Mouse (Mus musculus) frontal cortex, postnatal 25 days (tissue): Measurements from ENCODE around the gene Itgb3.

Experiments
- DNase-seq, 2 experiments: peaks; one replicate each; pipeline ENCODE4 v3.0.0; 2022; ENCODE audit warnings: low spot score in 2 of 2

Itgb3 gene

DNA sequence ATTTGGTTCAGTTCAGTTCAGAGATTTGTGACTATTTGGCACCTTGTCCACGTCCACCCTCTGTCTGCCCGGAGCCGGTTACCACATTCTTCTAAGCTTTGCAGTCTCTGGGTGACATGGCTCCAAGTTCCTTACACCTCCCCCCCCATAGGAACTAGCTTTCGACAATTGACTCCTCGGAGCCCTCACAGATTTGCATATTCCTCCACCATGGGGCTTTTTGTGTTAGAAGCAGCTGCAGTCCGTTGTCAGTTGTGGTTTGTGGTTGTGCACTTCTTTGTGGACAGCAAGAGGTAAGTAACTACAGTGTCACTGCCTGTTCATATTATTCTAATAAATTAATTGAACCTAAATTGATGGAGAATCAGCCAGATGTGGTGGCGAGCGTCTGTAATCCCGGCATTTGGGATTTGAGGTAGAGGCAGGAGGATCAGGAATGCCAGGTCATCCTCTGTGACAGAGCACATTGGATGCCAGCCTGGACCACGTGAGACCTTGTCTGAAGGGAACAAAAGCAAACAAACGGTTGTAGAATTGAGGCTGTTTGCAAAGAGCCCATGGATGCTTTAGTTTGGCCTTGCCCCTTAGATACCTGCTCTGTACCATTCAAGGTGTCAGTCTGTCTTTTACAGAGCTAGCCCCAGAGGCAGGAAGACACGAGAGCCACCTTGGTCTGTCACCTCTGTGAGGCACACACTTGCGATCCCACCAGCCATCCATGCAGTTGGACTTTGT lies 25.0 kb upstream of the Itgb3 start:
- no peak for DNase-seq

DNA sequence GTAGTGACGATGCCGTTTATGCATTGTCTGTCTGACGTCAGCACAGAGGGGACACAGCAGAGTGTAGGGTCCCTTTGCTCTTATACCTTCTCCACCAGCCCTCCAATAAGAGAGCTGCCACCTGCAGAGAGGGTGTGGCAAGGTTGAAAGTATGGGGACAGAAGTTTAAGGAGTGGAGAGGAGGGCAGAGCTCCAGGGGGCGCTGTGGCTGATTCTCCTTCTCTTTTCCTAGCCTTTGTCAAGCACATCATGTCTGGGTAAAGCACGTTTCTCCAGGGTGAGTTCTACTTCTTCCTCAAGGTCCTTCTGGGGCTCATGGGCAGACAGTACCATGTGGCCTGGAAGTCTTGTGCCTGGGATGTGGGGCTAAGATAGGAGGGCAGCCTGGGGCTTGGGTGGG lies 22.3 kb upstream of the Itgb3 start:
- no peak for DNase-seq

DNA sequence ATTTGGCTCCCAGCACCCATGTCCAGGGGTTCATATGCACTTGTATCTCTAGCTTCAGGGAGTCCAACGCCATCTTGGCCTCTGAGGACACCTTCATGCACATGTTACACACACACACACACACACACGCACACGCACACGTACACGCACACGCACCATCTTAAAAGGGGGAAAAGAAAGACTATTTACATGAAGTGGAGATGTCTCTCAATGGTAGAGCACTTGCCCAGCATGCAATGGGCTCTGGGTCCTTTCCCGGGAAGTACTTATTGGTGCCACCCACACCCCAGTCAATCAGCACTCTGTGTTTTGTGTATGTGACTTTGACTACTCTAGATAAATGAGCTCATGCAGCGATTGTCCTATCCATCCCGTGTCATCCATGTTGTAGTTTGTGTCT lies 19.9 kb upstream of the Itgb3 start:
- no peak for DNase-seq

GRCm38 (mm10) chr11:104588513-104588912 lies 19.3 kb upstream of the Itgb3 start:
- no peak for DNase-seq

GRCm38 (mm10) chr11:104589570-104589969 lies 18.2 kb upstream of the Itgb3 start:
- no peak for DNase-seq

DNA sequence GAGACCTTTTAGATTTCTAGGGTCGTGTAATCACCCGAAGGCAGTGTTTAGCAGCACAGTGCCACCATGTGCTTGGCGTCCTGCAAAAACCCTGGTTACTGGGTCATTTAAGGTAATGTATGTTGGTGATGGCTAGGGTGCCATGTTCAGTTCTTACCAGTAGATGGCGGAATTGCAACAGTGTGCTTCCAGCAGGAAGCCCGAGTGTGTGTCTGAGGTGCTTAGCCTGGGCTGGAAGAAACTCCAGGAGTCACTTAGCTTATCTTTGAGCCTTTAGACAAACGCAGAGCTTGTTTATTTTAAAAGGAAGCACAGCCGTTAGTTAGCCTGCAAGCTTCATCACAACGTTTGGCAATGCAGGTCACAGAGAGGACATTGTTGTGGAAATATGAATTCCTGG lies 17.7 kb upstream of the Itgb3 start:
- DNase-seq = peak; percentile 67 to 76

DNA sequence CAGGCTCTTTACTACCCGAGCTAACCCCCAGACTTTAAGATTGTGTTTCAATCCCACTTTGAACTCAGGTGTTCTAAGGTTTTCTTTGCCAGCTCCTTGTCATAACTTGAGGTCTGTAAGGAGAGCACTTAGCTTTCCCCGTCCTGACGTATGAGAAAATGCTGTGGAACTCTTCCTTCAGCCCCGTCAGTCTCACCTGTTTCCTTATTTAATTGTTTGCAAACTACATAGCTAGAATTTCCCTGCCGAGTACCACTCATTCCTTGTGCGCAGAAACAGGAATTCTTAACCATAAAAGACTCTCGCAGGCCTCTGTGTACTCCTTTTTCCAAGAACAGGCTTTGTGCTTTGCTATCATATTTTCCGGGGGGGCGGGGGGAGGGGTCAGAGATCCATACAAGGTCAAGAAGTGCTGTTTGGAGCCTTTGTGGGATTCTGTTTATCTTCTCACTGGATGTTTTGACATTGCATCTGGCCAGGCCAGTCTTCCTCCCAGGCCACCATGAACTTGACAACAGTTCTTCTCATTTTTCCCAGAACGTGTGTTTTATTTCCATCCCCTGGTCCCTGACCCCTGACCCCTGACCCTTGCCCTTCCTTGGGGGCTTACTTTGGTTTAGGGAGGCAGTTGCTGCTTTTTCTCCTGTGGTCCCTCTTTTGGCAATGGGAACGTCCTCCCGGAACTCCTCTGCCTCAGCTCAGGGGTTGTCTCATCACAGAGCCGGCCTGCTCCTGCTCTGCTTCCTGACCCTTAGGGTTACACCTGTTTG lies 15.5 kb upstream of the Itgb3 start:
- no peak for DNase-seq

GRCm38 (mm10) chr11:104596365-104596764 lies 11.4 kb upstream of the Itgb3 start:
- no peak for DNase-seq

DNA sequence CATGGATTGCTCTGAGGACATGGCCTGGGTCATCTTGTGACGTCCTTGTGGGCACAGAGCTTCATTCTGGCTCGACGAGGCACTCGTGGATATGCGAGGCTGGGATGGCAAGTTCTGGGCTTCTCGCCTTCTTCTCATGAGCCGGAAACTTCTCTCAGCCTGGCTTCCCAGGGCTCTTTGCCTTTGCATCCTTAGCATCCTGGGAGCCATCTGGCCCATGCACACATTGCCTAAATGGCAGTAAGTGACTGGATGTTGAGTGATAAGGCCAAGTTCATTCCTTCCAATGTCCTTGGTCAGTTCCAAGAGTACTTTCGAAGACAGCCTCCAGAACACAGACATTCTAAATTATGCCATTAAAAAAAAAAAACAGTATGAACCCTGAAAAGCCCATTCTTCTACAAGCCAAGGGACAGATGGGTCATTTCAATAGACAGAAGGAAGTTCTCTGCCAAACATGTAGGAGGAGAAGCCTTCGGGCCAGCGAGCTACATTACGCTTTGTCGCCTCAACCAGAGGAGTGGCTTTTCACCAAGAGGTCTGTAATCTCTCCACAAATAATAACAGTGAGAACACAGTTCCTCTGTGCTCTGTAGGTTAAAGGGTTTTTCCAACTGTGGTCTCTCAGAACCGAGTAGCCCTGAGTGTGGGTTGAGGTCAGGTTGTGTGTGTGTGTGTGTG lies 8.4 kb upstream of the Itgb3 start:
- no peak for DNase-seq

GRCm38 (mm10) chr11:104600675-104601074 lies 7.1 kb upstream of the Itgb3 start:
- DNase-seq = no peak

- no peak for DNase-seq
Measured at GRCm38 (mm10) chr11:104604192-104604591, 3.6 kb upstream of the Itgb3 start.

- DNase-seq = no peak
Measured at GRCm38 (mm10) chr11:104608249-104608920, 585 bp downstream of the Itgb3 start.

GRCm38 (mm10) chr11:104609033-104609684 lies 1.4 kb downstream of the Itgb3 start:
- DNase-seq = no peak

DNA sequence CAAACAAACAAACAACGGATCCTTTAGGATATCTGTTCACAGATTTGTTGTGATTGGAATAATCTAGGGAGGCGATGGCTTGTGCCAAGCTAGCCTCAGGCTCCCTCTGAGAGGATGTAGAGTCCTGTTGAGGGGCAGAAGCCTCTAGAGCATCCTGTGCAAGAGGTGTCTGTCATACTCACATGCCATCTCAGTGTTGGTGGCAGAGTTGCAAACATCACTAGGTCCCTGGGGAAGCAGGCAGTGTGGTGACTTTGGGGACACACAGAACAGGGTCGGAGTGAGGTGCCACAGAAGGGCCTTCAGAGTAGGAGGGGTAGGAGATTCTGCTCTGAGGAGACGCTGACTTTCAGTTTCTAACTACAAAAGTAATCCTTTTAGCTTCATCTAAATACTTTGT lies 1.9 kb downstream of the Itgb3 start:
- DNase-seq = no peak

DNA sequence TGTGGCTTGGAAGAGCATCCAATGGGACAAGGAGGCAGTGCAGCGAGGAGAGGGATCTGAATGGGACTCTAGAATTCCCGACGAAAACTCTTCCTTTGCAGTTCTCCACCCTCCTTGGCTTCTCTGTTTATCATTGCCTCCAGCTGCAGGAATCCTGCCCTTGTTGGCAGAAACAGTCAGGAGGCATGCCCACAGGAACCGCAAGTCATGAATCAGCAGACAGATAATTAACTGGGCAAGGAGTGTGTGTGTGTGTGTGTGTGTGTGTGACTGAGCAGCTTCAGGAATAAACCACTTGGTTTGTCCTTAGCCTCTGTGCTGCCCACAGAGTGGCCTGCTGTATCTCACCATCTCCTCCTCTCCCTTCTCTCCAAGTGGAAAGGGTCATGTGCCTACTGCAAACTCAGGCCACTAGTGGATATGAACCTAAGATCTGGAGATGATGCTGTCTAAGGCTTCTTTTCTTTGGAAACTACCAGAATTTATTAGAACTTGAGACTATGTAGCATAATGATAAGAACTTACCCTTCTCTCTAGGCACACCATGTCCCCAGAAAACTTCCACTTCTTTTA lies 3.9 kb downstream of the Itgb3 start:
- DNase-seq = no peak

- DNase-seq = no peak
Measured at GRCm38 (mm10) chr11:104613551-104613950, 5.8 kb downstream of the Itgb3 start.

GRCm38 (mm10) chr11:104614130-104614529 lies 6.3 kb downstream of the Itgb3 start:
- DNase-seq = no peak

DNA sequence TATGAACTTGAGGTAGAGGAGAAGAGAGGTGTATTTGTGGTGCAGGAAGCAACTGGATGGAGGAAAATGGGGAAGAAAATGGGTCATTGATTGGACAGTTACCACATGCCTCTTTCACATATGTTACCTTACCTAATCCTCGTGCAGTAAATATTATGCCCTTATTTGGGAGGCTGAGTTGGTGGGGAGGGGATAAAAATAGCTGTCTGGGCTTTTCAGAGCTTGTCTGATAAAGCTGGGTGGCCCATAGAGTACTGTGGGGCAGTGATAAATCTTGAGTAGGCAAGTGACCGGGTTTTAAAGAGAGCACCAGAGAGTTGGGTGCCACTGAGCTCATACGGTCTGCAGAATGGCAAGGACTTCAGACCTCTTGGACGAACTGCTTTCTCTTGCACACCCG lies 8.4 kb downstream of the Itgb3 start:
- no peak for DNase-seq

DNA sequence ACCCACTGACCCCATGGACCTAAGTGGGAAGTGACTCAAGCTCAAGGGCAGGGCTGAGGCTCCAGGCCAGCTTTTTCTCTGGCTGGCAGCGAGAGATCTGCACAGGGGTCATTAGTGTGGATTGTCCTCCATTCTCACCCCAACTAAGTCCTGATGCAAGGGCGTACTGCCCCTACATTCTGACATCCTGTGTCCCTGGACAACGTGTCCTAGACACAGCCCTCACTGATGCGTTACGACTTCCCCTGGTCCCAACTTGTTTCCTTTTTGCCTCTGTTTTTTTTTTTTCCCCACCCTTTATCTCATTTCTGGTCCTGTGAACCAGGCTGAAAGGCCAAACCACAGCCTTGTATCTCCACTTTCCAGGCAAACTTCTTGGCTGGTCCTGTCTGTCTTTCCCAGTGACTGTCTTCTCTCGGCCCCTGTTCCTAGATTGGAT lies 10.9 kb downstream of the Itgb3 start:
- DNase-seq = no peak

DNA sequence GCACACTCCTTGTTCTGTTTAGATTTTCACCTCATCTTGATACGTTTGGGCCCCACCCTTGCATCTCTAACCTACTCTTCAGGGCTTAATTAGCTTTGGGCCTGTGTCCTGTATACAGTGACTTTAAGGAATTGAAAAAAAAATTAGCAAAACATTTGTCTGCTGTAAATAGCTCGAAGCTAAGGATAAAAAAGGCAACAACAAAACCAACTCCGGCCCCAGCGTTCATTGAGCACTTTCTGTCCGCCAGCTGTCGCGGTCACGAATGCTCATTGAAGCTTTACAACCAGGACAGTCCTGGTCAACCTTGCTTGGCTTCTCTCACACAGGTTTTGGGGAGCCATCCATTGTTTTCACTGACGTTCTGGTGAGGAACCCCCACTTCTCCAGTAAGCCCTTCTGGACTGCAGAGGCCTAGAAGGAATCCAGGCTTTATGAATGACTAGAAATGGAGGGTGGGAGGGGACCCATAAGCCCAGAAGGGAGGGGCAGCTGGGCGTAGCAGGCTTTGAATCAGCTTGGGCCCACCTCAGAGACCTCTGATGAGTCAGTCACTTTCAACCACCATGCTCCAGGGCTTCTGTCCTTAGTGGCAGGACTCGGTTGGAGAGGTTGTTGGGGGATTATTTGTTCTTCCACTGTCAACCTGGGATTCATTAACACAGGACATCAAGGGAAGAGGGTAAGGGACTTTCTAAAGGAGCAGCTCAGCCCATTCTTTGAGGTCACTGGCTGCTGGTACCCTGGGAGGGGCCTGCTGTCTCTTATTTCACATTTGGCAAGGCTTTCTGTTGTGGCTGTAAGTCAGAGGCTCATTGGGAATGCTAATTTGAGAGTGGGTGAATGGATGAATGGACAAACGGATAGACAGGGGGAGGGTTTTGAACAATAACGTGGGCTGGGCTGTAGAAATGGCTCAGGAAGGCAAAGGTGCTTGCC lies 11.6 kb downstream of the Itgb3 start:
- no peak for DNase-seq
